Mouse (Mus musculus) embryonic fibroblast, embryonic 13.5 days (primary cell): ENCODE data around the gene Olfml2a.

ENCODE experiments used
- CTCF ChIP-seq: IDR thresholded peaks from 2 replicates; pipeline ENCODE4 v1.5.1; 2011; ENCODE audit warnings: mild to moderate bottlenecking, control low read depth, low read length, moderate library complexity, borderline replicate concordance; ENCODE audit not compliant: insufficient read depth
- POLR2A ChIP-seq: IDR thresholded peaks from 2 replicates; pipeline ENCODE4 v1.6.1; 2011; ENCODE audit warnings: low read depth, mild to moderate bottlenecking, control low read depth, low read length, moderate library complexity

- TF ChIP-seq CTCF (no peak), POLR2A (no peak)
These were observed 10.4 kb upstream of the Olfml2a start for GRCm38 (mm10) chr2:38921374-38921773.
